Mouse (Mus musculus) forebrain, embryonic 14.5 days (tissue): ENCODE data around the gene Necap1. TPM values are rescaled to one million over a fixed set of nuclear protein-coding genes. Genes with fewer than 3 reads are reported as not detected.

Source experiments
- ATAC-seq: fragments of 200-750 bp; cut with Nextera tagmentation; 2 replicates; pipeline ENCODE4 v1.8.0; 2017; ENCODE audit warnings: mild to moderate bottlenecking, moderate library complexity
- DNase-seq: peaks from one replicate; pipeline ENCODE4 v3.0.0-alpha.2; 2015; ENCODE audit warnings: low spot score
- H3K27ac ChIP-seq: fragments of 300-500 bp; sonication (generic); 2 replicates; pipeline ENCODE4 v1.5.1; 2014; ENCODE audit warnings: low read depth, mild to moderate bottlenecking, control low read depth, low read length, moderate library complexity
- H3K27me3 ChIP-seq: fragments of 300-500 bp; sonication (generic); replicated peaks from 2 replicates; pipeline ENCODE4 v1.6.1; 2014; ENCODE audit warnings: low read length, control low read depth, mixed read lengths; ENCODE audit not compliant: control insufficient read depth, insufficient read depth
- H3K36me3 ChIP-seq: fragments of 300-500 bp; sonication (generic); 2 replicates; pipeline ENCODE4 v1.6.1; 2014; ENCODE audit warnings: low read length, control low read depth; ENCODE audit not compliant: control insufficient read depth, insufficient read depth
- H3K4me1 ChIP-seq: fragments of 300-500 bp; sonication (generic); 2 replicates; pipeline ENCODE4 v1.6.1; 2014; ENCODE audit warnings: antibody characterized with exemption, low read length, control low read depth; ENCODE audit not compliant: control insufficient read depth, insufficient read depth
- H3K4me2 ChIP-seq: fragments of 300-500 bp; sonication (generic); 2 replicates; pipeline ENCODE4 v1.6.1; 2014; ENCODE audit warnings: mild to moderate bottlenecking, control low read depth, low read length
- H3K4me3 ChIP-seq: fragments of 300-500 bp; sonication (generic); 2 replicates; pipeline ENCODE4 v1.5.1; 2014; ENCODE audit warnings: low read depth, low read length, control low read depth
- H3K9ac ChIP-seq: fragments of 300-500 bp; sonication (generic); 2 replicates; pipeline ENCODE4 v1.6.1; 2014; ENCODE audit warnings: mild to moderate bottlenecking, low read length, control low read depth, moderate library complexity
- H3K9me3 ChIP-seq: fragments of 300-500 bp; sonication (generic); replicated peaks from 2 replicates; pipeline ENCODE4 v1.6.1; 2016; ENCODE audit warnings: low read length, control low read depth, mixed read lengths; ENCODE audit not compliant: control insufficient read depth
- WGBS: fragments of 180-500 bp; shearing (Covaris S2); extraction: QIAGEN DNeasy Blood & Tissue Kit; methylation state at CpG from one replicate; pipeline ENCODE4 v1.1.7; 2014; 5-methylcytosine and 5-hydroxymethylcytosine counted together
- polyA plus RNA-seq: library from polyadenylated mRNA; unstranded; fragments of >200 nt; fragmentation: Nextera tagmentation; extraction: Ambion mirVana; gene quantifications from 2 replicates; pipeline ENCODE4 v1.2.1, GENCODE M21; 2014

Necap1 gene
- polyA plus RNA-seq, 1 experiment from 2014 or later: 106 TPM

- H3K27me3 ChIP-seq: no peaks in the 10 kb centered on the region
- H3K4me3 ChIP-seq: peak overlapping the region; percentile 82
- H3K4me1 ChIP-seq: peaks cover 5% of the 10 kb centered on the region; the same call in 1 of the 2 replicates
- H3K27ac ChIP-seq: peak overlapping the region; percentile 86
- ATAC-seq (peak; percentile 72), DNase-seq (peak; percentile 57)
- under 1% methylated on average over 31 of the region's 31 CpGs for WGBS
- H3K9me3 ChIP-seq: no peaks in the 10 kb centered on the region
- peak overlapping the region; percentile 61 for H3K4me2 ChIP-seq
- peak overlapping the region; percentile 84 for H3K9ac ChIP-seq
- peaks cover 24% of the 10 kb centered on the region for H3K36me3 ChIP-seq
Measured at GRCm38 (mm10) chr6:122874720-122875389, 581 bp downstream of the Necap1 start.

- Histone ChIP-seq H3K27ac (no peak overlapping the region), H3K4me3 (no peak overlapping the region), H3K9ac (no peak overlapping the region), H3K27me3 (no peaks in the 10 kb centered on the region), H3K36me3 (peaks cover 65% of the 10 kb centered on the region), H3K4me2 (no peak overlapping the region), H3K4me1 (peaks cover 5% of the 10 kb centered on the region; the same call in 1 of the 2 replicates), H3K9me3 (no peaks in the 10 kb centered on the region)
- ATAC-seq (no peak), DNase-seq (no peak)
- WGBS: 92% methylated on average over 7 of the region's 7 CpGs
Measured at GRCm38 (mm10) chr6:122879141-122879735, 5.0 kb downstream of the Necap1 start.

- H3K4me2 ChIP-seq: no peak overlapping the region
- no peak overlapping the region for H3K9ac ChIP-seq
- no peak overlapping the region for H3K27ac ChIP-seq
- no peaks in the 10 kb centered on the region for H3K27me3 ChIP-seq
- H3K36me3 ChIP-seq: peaks cover 72% of the 10 kb centered on the region
- peaks cover 5% of the 10 kb centered on the region; the same call in 1 of the 2 replicates for H3K4me1 ChIP-seq
- H3K9me3 ChIP-seq: no peaks in the 10 kb centered on the region
- 89% methylated on average over 7 of the region's 7 CpGs for WGBS
- DNase-seq: no peak
- no peak for ATAC-seq
- H3K4me3 ChIP-seq: no peak overlapping the region
Measured at GRCm38 (mm10) chr6:122879781-122880505, 5.7 kb downstream of the Necap1 start.

- no peak overlapping the region for H3K27ac ChIP-seq
- H3K27me3 ChIP-seq: no peaks in the 10 kb centered on the region
- no peak overlapping the region for H3K4me3 ChIP-seq
- no peak overlapping the region for H3K4me2 ChIP-seq
- no peaks in the 10 kb centered on the region for H3K4me1 ChIP-seq
- no peaks in the 10 kb centered on the region for H3K9me3 ChIP-seq
- 94% methylated on average over 12 of the region's 12 CpGs for WGBS
- DNase-seq: no peak
- no peak overlapping the region for H3K9ac ChIP-seq
- ATAC-seq: no peak
- H3K36me3 ChIP-seq: peaks cover 86% of the 10 kb centered on the region
Measured at GRCm38 (mm10) chr6:122881287-122881686, 7.0 kb downstream of the Necap1 start.

GRCm38 (mm10) chr6:122883603-122884002 is 9.3 kb downstream of the Necap1 start:
- 92% methylated on average over 9 of the region's 9 CpGs for WGBS
- DNase-seq (no peak), ATAC-seq (no peak)
- H3K27me3 ChIP-seq: no peaks in the 10 kb centered on the region
- H3K9ac ChIP-seq: no peak overlapping the region
- peaks cover 94% of the 10 kb centered on the region for H3K36me3 ChIP-seq
- H3K27ac ChIP-seq: no peak overlapping the region
- no peaks in the 10 kb centered on the region for H3K4me1 ChIP-seq
- H3K4me2 ChIP-seq: no peak overlapping the region
- no peaks in the 10 kb centered on the region for H3K9me3 ChIP-seq
- H3K4me3 ChIP-seq: no peak overlapping the region

- 93% methylated on average over 2 of the region's 2 CpGs for WGBS
- no peak overlapping the region for H3K4me2 ChIP-seq
Measured at GRCm38 (mm10) chr6:122889599-122889998, 15.3 kb downstream of the Necap1 start.

GRCm38 (mm10) chr6:122892442-122893049 is 18.3 kb downstream of the Necap1 start:
- H3K4me1 ChIP-seq: no peaks in the 10 kb centered on the region
- H3K27me3 ChIP-seq: no peaks in the 10 kb centered on the region
- H3K36me3 ChIP-seq: peaks cover 34% of the 10 kb centered on the region
- no peak overlapping the region for H3K4me3 ChIP-seq
- no peak overlapping the region for H3K27ac ChIP-seq
- ATAC-seq (0 out of 2 replicates have a peak, but pooled peaks have one; percentile 44), DNase-seq (peak; percentile 75)
- no peak overlapping the region for H3K4me2 ChIP-seq
- no peak overlapping the region for H3K9ac ChIP-seq
- no peaks in the 10 kb centered on the region for H3K9me3 ChIP-seq
- WGBS: 11% methylated on average over 2 of the region's 2 CpGs

More at GRCm38 (mm10) chr6:122889599-122889998, 15.3 kb downstream of the Necap1 start:
- Histone ChIP-seq H3K9ac (no peak overlapping the region), H3K4me1 (no peaks in the 10 kb centered on the region), H3K9me3 (no peaks in the 10 kb centered on the region), H3K27ac (no peak overlapping the region), H3K27me3 (no peaks in the 10 kb centered on the region), H3K36me3 (peaks cover 60% of the 10 kb centered on the region), H3K4me3 (no peak overlapping the region)
- no peak for DNase-seq
- ATAC-seq: no peak

- no peak for DNase-seq
- Histone ChIP-seq H3K27me3 (no peaks in the 10 kb centered on the region), H3K27ac (no peak overlapping the region), H3K4me2 (no peak overlapping the region), H3K4me1 (no peaks in the 10 kb centered on the region), H3K9ac (no peak overlapping the region), H3K36me3 (no peaks in the 10 kb centered on the region), H3K4me3 (no peak overlapping the region), H3K9me3 (no peaks in the 10 kb centered on the region)
- WGBS: 92% methylated on average over 4 of the region's 4 CpGs
- ATAC-seq: no peak
Measured at GRCm38 (mm10) chr6:122919922-122920321, 45.6 kb downstream of the Necap1 start.
